Mouse (Mus musculus): ENCODE results near the gene 2510039O18Rik. TPM values are rescaled to one million over a fixed set of nuclear protein-coding genes. Genes with fewer than 3 reads are reported as not detected.

The 2510039O18Rik gene
- total and polyA plus RNA-seq, 3 experiments: 48.3 to 59.9 TPM; not detected in 1

- H3K36me3 ChIP-seq (ENCODE audit: control insufficient read depth in 1 of 2, insufficient read depth in 2 of 2, low read length in 2 of 2): peaks cover 0 to 4% of the 10 kb centered on the region in 2 experiments; a peak in 1 of 4 replicates
- no peaks in the 10 kb centered on the region for H3K79me2 ChIP-seq (ENCODE audit: control insufficient read depth, insufficient read depth, low read length, poor library complexity)
- DNase-seq (ENCODE audit: low read depth, low spot score): no peak
- H3K9ac ChIP-seq (ENCODE audit: control insufficient read depth, low read depth, low read length, poor library complexity, severe bottlenecking): no peak overlapping the region
- no peaks in the 10 kb centered on the region for H3K9me3 ChIP-seq (replicated peaks; ENCODE audit: insufficient read depth, low read length)
- H3K27ac ChIP-seq (ENCODE audit: control insufficient read depth, low read depth, low read length): no peak overlapping the region
- no peak overlapping the region for H3K4me3 ChIP-seq (ENCODE audit: control insufficient read depth in 1 of 2, insufficient read depth in 1 of 2, low read depth in 2 of 2, low read length in 2 of 2)
- TF ChIP-seq KAT2A (conservative IDR thresholded peaks at IDR 0.05; ENCODE audit: low read depth, low read length) (no peak), POLR2A (IDR thresholded peaks at IDR 0.05; ENCODE audit: control insufficient read depth in 1 of 2, insufficient read depth in 1 of 2, low read depth in 1 of 2, low read length in 2 of 2, poor library complexity in 1 of 2) (no peak), MAZ (IDR thresholded peaks at IDR 0.05; ENCODE audit: low read depth, low read length) (no peak), ZNF384 (IDR thresholded peaks at IDR 0.05; ENCODE audit: low read depth, low read length) (no peak), JUND (IDR thresholded peaks at IDR 0.05; ENCODE audit: low read depth, low read length) (no peak), MEF2A (IDR thresholded peaks at IDR 0.05; ENCODE audit: extremely low read depth, insufficient replicate concordance, low read depth, low read length, poor library complexity, severe bottlenecking) (no peak), MXI1 (IDR thresholded peaks at IDR 0.05; ENCODE audit: low read depth, low read length) (no peak), USF1 (IDR thresholded peaks at IDR 0.05; ENCODE audit: low read depth, low read length) (no peak), TAL1 (IDR thresholded peaks at IDR 0.05; ENCODE audit: low read length) (no peak)
- peaks cover 0 to 4% of the 10 kb centered on the region in 2 experiments; a peak in 2 of 4 replicates for H3K4me1 ChIP-seq (ENCODE audit: control insufficient read depth in 1 of 2, insufficient read depth in 2 of 2, low read length in 2 of 2)
- H3K27me3 ChIP-seq (ENCODE audit: control insufficient read depth in 1 of 2, insufficient read depth in 2 of 2, low read length in 2 of 2): no peaks in the 10 kb centered on the region; a peak in 1 of 4 replicates
These were observed 37.0 kb downstream of the 2510039O18Rik start for GRCm38 (mm10) chr4:147977726-147978125.

GRCm38 (mm10) chr4:147978391-147978790 lies 37.7 kb downstream of the 2510039O18Rik start:
- Histone ChIP-seq H3K9me3 (replicated peaks; ENCODE audit: insufficient read depth, low read length) (no peaks in the 10 kb centered on the region), H3K9ac (ENCODE audit: control insufficient read depth, low read depth, low read length, poor library complexity, severe bottlenecking) (no peak overlapping the region), H3K27me3 (ENCODE audit: control insufficient read depth in 1 of 2, insufficient read depth in 2 of 2, low read length in 2 of 2) (no peaks in the 10 kb centered on the region; a peak in 1 of 4 replicates), H3K27ac (ENCODE audit: control insufficient read depth, low read depth, low read length) (no peak overlapping the region), H3K36me3 (ENCODE audit: control insufficient read depth in 1 of 2, insufficient read depth in 2 of 2, low read length in 2 of 2) (peaks cover 0 to 4% of the 10 kb centered on the region in 2 experiments; a peak in 1 of 4 replicates), H3K79me2 (ENCODE audit: control insufficient read depth, insufficient read depth, low read length, poor library complexity) (no peaks in the 10 kb centered on the region), H3K4me1 (ENCODE audit: control insufficient read depth in 1 of 2, insufficient read depth in 2 of 2, low read length in 2 of 2) (peaks cover 0 to 4% of the 10 kb centered on the region in 2 experiments; a peak in 2 of 4 replicates), H3K4me3 (ENCODE audit: control insufficient read depth in 1 of 2, insufficient read depth in 1 of 2, low read depth in 2 of 2, low read length in 2 of 2) (no peak overlapping the region)
- DNase-seq (ENCODE audit: low read depth, low spot score): no peak
- TF ChIP-seq GATA1 (IDR thresholded peaks at IDR 0.05; ENCODE audit: low read depth, low read length) (no peak), CHD1 (IDR thresholded peaks at IDR 0.05; ENCODE audit: low read depth, low read length) (no peak), TCF12 (IDR thresholded peaks at IDR 0.05; ENCODE audit: low read depth, low read length) (no peak), NRF1 (IDR thresholded peaks at IDR 0.05; ENCODE audit: insufficient read depth, low read depth, low read length, poor library complexity, severe bottlenecking) (no peak), ETS1 (IDR thresholded peaks at IDR 0.05; ENCODE audit: low read depth, low read length) (no peak)

GRCm38 (mm10) chr4:147979441-147979860 lies 38.8 kb downstream of the 2510039O18Rik start:
- Histone ChIP-seq H3K27me3 (ENCODE audit: control insufficient read depth in 1 of 2, insufficient read depth in 2 of 2, low read length in 2 of 2) (peaks cover 0 to 2% of the 10 kb centered on the region in 2 experiments; a peak in 1 of 4 replicates), H3K4me1 (ENCODE audit: control insufficient read depth in 1 of 2, insufficient read depth in 2 of 2, low read length in 2 of 2) (peaks cover 0 to 4% of the 10 kb centered on the region in 2 experiments; a peak in 2 of 4 replicates), H3K27ac (ENCODE audit: control insufficient read depth, low read depth, low read length) (no peak overlapping the region), H3K36me3 (ENCODE audit: control insufficient read depth in 1 of 2, insufficient read depth in 2 of 2, low read length in 2 of 2) (peaks cover 0 to 4% of the 10 kb centered on the region in 2 experiments; a peak in 1 of 4 replicates), H3K9ac (ENCODE audit: control insufficient read depth, low read depth, low read length, poor library complexity, severe bottlenecking) (no peak overlapping the region), H3K79me2 (ENCODE audit: control insufficient read depth, insufficient read depth, low read length, poor library complexity) (no peaks in the 10 kb centered on the region), H3K4me3 (ENCODE audit: control insufficient read depth in 1 of 2, insufficient read depth in 1 of 2, low read depth in 2 of 2, low read length in 2 of 2) (no peak overlapping the region), H3K9me3 (replicated peaks; ENCODE audit: insufficient read depth, low read length) (no peaks in the 10 kb centered on the region)
- TF ChIP-seq MYB (IDR thresholded peaks at IDR 0.05; ENCODE audit: low read depth, low read length) (no peak), E2F4 (IDR thresholded peaks at IDR 0.05; ENCODE audit: borderline replicate concordance, low read depth, low read length) (no peak), MAFK (IDR thresholded peaks at IDR 0.05; ENCODE audit: borderline replicate concordance, low read depth, low read length) (no peak), MAZ (IDR thresholded peaks at IDR 0.05; ENCODE audit: low read depth, low read length) (no peak), UBTF (IDR thresholded peaks at IDR 0.05; ENCODE audit: borderline replicate concordance, insufficient read depth, low read depth, low read length) (no peak), HCFC1 (IDR thresholded peaks at IDR 0.05; ENCODE audit: low read depth, low read length) (no peak), TCF12 (IDR thresholded peaks at IDR 0.05; ENCODE audit: low read depth, low read length) (no peak), CTCF (IDR thresholded peaks at IDR 0.05 in 2 of 3, conservative IDR thresholded peaks at IDR 0.05 in 1 of 3; ENCODE audit: control insufficient read depth in 1 of 3, insufficient read depth in 1 of 3, low read depth in 2 of 3, low read length in 3 of 3, poor library complexity in 1 of 3, severe bottlenecking in 1 of 3) (no peak), NRF1 (IDR thresholded peaks at IDR 0.05; ENCODE audit: insufficient read depth, low read depth, low read length, poor library complexity, severe bottlenecking) (no peak), RAD21 (IDR thresholded peaks at IDR 0.05; ENCODE audit: low read depth, low read length) (no peak), MAX (IDR thresholded peaks at IDR 0.05; ENCODE audit: low read length) (no peak), RCOR1 (IDR thresholded peaks at IDR 0.05; ENCODE audit: low read depth, low read length) (no peak), ZC3H11A (IDR thresholded peaks at IDR 0.05; ENCODE audit: low read depth, low read length) (no peak), EP300 (IDR thresholded peaks at IDR 0.05; ENCODE audit: low read depth in 1 of 2, low read length in 2 of 2) (no peak)
- DNase-seq (ENCODE audit: low read depth, low spot score): no peak
